Mouse (Mus musculus) cerebellum, postnatal 25 days (tissue): Measurements from ENCODE around the gene Nr2c2.
A peak's percentile ranks its signal among the peaks of the same experiment; 100 is the strongest.

Experiments
- DNase-seq, 2 experiments: peaks; one replicate each; pipeline ENCODE4 v3.0.0; 2021; ENCODE audit warnings: mixed read lengths in 2 of 2

The Nr2c2 gene

DNA sequence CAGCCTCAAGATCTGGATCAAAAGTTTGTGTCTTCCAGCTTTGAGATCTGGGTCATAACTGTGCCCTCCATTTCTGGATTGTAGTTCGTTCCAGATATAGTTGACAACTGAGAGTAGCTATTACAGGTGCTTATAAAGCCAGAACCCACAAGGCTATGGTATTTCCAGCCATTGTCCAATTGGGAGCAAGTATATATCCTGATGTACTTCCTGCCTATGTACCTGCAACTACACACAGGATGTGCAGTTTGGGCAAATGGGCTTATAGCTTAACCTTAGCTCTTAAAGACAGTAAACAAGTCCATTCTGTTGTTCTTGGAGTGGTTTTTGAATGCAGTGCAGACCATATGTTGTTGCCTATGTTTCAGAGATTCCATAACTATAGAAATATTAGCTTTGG is 40.3 kb downstream of the Nr2c2 start:
- no peak for DNase-seq

DNA sequence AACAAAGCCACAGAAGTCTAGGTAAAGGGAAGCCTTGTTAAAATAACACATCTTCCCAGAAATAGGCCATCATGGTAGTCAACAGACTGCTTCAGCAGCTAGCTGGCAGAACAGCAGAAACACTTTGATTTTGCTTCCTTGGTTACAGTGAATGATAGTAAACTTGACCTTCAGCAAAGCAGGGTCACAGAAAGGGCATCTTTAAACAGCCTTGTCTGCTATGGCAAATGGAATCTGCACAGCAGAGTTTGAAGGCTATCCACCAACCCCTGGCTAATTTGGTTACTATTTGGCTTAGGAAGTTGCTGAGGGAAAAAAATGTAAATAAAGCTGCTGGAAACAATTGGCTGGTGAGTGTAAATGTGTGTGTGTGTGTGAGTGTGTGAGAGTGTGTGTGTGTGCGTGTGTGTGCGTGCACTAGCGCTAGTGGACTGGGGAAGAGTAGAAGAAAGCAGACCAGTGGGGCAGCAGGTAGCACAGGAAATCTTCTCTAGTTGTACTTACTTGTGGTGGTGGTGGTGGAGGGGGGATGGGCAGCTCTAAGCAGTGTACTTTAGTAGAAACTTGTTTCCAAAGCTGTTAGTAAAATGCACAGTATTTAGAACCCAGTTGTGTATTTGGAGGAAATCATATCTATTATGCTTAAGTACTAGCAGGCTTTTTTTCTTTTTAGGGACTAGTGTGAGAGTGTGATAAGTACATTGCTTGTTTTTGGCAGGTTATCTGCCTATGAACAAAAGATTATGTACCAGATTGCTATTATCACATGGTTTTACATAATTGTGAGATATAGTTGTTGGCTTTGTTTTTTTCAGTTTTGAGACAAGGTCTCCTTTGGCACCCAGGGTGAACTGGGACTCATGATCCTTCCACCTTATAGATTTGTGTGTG is 41.1 kb downstream of the Nr2c2 start:
- DNase-seq, result no peak

DNA sequence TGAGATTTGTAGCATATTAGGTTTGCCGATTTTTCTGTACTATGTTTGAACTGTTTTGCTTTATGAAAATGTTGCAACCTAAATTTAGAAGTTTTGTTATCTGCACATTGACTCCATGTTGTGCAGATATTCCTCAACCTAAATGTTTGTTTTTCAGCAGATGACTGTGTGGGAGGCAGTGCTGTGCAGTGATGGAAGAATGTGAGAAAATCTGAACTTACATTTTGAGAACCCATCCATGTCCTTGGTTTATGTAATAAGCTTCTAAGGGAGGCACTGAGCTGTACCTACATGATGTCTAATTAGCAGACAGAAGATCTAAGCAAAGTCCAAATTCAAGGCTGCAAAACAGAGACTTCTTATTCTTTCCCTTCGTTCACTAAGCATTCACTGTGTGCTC is 42.4 kb downstream of the Nr2c2 start:
- DNase-seq, result no peak

DNA sequence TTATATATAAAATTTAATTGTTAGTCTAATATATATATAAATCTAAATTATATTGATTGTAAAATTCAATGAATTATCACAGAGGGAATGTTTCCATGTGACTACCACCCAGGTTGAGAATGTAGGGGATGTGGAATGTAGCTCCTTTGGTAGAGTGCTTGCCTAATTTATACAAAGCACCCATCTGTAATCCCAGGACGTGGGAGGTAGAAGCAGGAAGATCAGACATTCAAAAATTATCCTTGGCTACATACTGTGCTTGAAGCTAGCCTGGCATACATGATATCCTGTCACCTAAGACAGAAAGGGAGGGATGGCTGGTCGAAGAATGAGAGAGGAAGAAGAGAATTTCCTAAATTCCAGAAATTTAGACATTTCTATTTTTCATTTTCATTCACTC is 45.2 kb downstream of the Nr2c2 start:
- no peak for DNase-seq

DNA sequence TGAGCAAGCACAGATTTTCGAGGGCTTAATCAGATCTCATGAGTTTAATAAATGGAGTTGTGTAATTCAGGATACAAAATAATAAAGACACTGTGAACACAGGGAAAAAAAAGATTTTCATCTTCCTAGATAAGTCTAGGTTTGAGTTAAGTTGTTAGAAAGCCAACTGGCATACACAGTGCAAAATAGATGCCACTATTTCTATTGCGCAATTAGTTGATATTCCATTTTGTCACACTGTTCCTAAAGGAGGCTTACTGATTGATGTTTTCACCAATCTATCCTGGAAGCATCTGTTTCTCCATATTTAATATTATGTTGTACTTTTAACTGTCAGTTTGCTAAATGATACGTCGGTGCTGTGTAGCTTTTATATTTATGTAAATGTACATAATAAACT is 54.7 kb downstream of the Nr2c2 start:
- DNase-seq, result no peak

DNA sequence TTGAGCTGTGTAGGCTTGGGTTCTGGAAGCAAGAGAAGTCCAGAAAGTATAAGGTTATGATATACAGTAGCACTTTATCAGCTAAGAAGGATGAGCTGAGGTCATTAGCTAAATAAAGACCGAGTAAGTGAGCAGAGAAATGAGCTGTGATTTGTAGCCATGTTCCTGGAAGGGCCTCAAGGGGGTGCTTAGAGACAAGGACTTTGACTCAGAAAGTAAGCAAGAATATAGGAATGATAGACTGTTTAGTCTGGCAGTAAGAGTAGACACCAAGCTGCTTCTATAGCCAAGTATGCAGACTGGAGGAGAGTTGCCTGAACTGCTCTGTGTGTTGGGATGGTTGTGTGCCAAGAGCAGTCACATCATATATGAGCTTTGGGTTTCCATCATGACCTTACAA is 62.6 kb downstream of the Nr2c2 start:
- DNase-seq, result no peak

DNA sequence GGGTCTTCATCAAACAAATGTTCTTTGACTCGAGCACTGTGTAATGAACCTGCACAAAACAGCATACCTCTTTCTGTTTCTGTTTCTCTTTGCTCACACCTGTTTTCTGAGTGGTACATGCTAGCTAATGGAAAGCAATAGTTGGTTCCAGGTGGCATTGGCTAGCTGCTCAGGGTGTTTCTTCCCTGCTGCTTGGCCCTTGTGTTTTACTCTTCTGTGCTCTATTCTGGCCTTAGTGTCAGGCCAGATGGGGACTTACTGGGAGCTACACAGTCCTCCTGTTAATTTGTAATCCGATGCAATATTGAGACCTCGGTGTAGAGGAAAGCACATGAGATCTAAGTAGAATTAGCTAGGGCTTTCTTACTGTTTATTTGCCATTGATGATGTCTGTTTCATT is 67.6 kb downstream of the Nr2c2 start:
- DNase-seq, result peak; percentile 40 to 62

DNA sequence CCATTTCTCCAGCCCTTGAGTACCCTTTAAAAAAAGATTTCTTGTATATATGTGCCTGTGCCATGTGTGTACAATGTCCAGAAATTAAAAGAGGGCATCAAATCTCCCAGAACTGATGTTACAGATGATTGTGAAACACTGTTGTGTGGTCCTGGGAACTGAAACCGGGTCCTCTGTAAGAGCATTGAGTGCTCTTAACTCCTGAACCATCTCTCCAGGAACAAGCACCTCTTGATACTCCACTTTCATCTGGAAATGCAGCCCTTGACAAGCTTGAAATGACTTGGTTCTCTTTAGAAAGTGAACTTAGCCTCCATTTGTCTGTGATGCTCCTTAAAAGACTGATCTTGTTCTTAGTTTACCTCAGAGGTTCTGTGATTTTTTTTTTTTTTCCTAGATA is 71.5 kb downstream of the Nr2c2 start:
- no peak for DNase-seq

DNA sequence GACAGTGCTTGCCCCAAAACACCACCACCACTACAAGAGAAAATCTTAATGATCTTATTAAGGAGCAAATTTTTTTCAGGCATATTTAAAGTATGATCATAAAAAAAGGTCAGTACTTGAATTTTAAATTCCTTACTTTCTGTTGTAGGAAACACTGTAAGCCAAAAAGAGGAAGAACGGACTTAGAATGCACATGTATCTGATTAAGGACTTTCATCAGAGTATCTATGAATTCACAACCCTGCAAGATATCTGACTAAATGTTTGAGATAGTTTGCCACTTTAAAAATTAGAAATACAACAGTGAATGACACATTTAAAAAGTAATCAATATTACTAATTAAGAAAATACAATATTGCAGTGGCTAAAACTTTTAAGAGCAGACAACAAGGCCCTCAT is 85.3 kb downstream of the Nr2c2 start:
- DNase-seq, result no peak

DNA sequence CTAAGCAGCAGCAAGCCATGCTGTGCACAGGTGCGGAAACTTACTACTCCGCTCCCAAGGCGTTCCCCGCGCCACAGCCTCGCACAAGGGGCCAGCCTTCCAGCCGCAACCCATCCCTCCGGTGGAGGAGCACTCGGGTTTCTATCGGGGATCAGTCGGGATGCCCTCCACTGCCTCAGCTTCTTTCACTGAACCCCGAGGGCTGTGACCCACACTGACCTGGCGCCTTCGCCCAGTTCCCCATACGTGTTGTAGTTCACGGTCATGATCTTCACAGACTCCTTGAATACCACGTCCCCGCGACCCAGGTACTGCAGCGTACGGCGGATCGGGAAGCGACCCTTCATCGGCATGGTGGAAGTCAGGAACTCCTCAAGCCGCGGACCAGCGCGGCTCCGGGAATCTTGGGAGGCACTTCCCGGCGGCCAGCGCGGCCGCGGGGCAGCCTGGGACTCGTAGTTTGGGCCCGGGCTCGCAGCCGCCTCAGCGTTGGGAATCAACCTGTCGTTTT is 92.5 kb downstream of the Nr2c2 start, which contains the start of gene Mrps25:
TSS of gene Mrps25 (minus strand) at position 413 of the 511 bp plus-strand sequence.
- peak; percentile 83 to 89 for DNase-seq

DNA sequence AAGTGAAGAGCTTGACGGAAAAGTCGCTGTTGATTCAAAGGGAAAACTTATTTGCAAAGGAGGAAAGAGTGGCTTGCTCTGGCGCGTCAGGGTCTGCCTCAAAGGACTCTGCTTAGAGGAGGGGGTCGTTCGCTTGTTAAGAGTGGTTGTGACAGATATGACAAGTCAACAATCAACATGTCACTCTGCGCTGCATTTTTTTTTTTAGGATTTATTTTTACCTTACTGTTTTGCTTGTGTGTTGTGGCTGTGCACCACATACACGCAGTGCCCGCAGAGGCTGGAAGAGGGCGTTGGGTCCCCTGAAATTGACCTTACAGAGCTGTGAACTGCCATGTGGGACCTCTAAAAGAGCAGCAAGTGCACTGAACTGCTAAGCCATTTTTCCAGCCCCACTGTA is 93.0 kb downstream of the Nr2c2 start:
- DNase-seq, result peak in 1 of 2 experiments; percentile 39

DNA sequence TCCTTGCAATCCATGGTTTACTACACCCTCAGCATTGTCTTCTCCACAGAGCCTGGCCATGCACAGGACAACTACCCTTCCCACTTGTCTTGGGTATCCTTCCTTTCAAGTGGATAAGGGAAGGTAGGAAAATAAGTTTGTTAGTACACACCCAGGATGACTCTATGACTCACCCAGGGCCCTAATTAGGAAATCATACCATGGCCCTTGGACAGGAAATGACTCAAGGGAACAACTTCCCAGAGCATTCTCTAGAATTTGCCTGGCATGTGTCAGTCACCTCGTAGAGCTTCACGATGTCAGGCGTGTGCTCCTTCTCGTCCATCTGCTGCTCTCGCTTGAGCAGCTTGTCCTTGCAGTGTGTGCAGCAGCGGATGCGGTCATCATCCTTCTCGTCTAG is 108.2 kb downstream of the Nr2c2 start:
- no peak for DNase-seq

DNA sequence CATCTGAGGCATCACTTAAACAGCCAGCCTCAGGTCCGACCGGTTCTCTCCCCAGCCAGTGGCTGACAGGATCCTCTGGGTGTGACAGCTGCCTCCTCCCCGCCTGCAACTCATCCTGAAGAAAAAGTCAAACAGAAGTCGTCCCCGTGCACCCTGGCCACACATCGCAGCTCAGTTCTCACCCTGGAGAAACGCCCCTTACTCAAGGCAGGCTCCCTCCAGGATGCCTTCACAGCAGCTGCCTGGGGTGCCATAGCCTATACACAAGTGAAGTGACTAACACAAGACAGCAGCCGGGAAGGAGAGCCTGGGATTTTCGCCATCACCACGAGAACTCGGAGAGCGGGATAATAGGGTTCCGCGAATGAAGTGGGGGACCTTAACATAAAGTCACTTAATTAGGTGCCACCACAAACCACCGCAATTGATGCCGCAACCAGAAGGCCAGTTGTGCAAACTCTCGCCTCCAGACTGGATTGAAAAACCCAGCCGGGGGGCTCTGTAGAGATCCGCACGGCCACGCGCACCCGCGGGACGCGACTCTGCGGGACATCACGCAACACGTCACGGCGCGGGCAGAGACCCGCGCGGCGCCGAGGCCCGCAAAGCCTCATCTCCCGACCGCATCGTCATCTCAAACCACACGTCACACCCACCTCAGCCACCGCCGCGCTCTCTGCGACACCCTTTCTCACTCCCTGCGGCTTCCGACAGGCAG is 123.0 kb downstream of the Nr2c2 start:
- DNase-seq, result peak in 1 of 2 experiments; percentile 10

DNA sequence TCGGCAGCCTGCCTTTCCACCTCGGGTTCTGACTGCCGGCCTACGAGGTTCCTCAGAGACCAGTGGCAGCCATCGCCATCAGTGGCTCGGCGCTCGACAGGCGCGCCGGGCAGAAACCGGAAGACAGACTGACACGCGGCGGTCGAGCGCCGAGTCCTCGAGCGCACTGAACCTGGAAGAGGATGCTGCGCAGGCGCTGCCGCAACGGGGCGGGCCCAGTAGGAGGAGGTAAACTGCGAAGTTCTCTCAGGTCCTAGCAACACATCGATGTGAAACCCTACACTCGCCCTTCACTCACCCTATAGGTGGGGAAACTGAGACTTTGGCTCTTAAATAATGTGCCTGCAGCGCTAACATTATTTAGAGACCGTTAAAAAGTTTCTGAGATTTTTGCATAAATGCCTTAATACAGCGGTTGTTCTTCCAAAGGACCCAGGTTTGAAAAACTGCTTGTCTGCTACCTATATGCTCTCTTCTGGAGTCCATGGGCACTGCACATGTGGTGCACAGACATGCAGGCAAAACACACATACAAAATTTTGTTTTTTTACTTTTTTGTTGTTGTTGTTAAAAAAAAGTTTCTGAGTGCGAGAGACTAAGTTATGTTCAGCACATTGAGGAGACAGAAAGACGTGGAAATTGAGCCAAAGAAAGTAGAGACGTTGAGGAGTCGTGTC is 123.7 kb downstream of the Nr2c2 start, which contains the start of gene Rbsn:
TSS of gene Rbsn (minus strand) at position 153 of the 677 bp plus-strand sequence.
- peak; percentile 92 to 95 for DNase-seq

DNA sequence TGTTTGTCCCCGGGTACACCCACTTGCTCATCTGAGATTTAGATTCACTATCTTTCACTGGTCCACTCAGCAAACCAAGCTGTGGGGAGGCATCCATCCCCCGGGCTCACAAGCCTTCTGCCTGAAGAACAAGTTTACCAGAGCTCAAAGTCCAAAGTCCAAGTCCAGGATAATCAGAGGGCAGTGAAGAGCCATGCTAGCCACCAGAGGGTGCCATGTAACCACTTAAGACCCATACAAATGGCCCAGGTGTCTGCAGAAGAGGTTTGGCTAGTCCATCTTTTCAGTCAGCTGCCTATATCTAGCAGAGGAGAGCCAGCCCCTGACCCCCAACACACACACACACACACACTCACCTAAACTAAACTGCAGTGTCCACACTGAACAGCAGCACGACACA is 128.3 kb downstream of the Nr2c2 start:
- peak; percentile 11 to 38 for DNase-seq

DNA sequence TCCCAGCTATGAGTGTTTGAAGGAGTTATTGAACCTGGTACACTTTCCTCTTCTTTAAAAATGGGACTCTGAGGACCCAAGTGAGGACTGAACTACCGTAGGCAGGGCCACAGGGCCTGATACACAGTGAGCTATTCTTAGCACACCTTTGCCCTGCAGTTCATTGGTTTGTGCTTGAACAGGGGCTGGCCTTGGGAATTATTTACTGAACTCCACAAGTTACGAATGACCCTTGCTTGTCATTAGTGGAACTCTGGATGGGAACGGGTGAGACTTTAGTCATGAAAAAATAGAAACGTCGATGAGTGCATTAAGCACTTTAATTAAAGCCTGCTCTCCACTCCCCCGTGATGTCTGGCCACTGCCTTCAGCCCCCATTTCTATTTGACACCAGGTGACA is 130.4 kb downstream of the Nr2c2 start:
- DNase-seq, result no peak

DNA sequence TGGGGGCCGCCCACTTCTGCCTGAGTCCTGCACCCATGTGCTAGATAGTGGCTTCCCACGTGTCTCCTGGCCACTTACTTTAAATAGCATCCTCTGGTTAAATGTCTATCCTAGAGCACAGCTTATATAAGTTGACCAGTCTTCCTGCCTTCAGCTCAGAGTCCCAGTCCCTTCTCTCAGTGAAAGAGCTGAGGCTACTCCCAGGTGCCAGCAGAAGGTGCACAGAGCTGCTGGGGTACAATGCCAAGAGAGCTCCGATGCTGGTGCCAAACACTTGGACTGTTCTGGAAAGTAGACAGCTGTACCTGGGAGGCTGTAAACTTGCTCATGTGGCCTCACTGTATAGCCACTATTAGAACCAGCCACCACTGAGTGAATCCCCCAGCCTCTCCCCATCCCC is 130.8 kb downstream of the Nr2c2 start:
- no peak for DNase-seq
